Mouse (Mus musculus): ENCODE data around the gene Prss53. TPM values are rescaled to one million over a fixed set of nuclear protein-coding genes. Genes with fewer than 3 reads are reported as not detected.
A peak's percentile ranks its signal among the peaks of the same experiment; 100 is the strongest.
"Not testable (repeated sequence)": the region's sequence is repeated elsewhere in the genome, so short reads cannot be mapped to it uniquely, and the experiment has no call there.

The Prss53 gene
- polyA plus RNA-seq, 1 experiment from 2014 or later, result 8.8 TPM

- WGBS, result 76% methylated on average over 6 of the region's 6 CpGs
- Histone ChIP-seq H3K9ac (ENCODE audit: low read depth, low read length) (no peak overlapping the region), H3K9me3 (replicated peaks; ENCODE audit: low read length) (no peaks in the 10 kb centered on the region), H3K4me3 (replicated peaks; ENCODE audit: low read depth, low read length) (no peak overlapping the region), H3K4me1 (replicated peaks; ENCODE audit: insufficient read depth, low read length) (no peaks in the 10 kb centered on the region), H3K36me3 (ENCODE audit: insufficient read depth, low read length) (peaks cover 10% of the 10 kb centered on the region; the same call in 1 of the 2 replicates), H3K27me3 (ENCODE audit: insufficient read depth, low read length) (no peaks in the 10 kb centered on the region), H3K27ac (no peak overlapping the region), H3K4me2 (ENCODE audit: low read length) (no peak overlapping the region)
- DNase-seq (ENCODE audit: low spot score) (no peak), ATAC-seq (replicated peaks; ENCODE audit: low FRiP score, low read depth) (no peak)
- TF ChIP-seq CTCF (IDR thresholded peaks at IDR 0.05; ENCODE audit: low read depth), result no peak
Observed at GRCm38 (mm10) chr7:127849973-127850875, 40.5 kb downstream of the Prss53 start.

GRCm38 (mm10) chr7:127842001-127842718 lies 48.6 kb downstream of the Prss53 start:
- no peaks in the 10 kb centered on the region for H3K9me3 ChIP-seq (replicated peaks; ENCODE audit: low read length)
- ATAC-seq (replicated peaks; ENCODE audit: low FRiP score, low read depth) (peak; percentile 54; the same call in 1 of the 2 replicates), DNase-seq (ENCODE audit: low spot score) (peak; percentile 91)
- peak overlapping the region; percentile 74 for H3K9ac ChIP-seq (ENCODE audit: low read depth, low read length)
- H3K4me2 ChIP-seq (ENCODE audit: low read length), result peak overlapping the region; percentile 95
- H3K27ac ChIP-seq, result peak overlapping the region; percentile 84
- TF ChIP-seq CTCF (IDR thresholded peaks at IDR 0.05; ENCODE audit: low read depth), result no peak
- peak overlapping the region; percentile 82 for H3K4me3 ChIP-seq (replicated peaks; ENCODE audit: low read depth, low read length)
- WGBS, result under 1% methylated on average over 40 of the region's 40 CpGs
- peaks cover 23% of the 10 kb centered on the region; the same call in 1 of the 2 replicates for H3K36me3 ChIP-seq (ENCODE audit: insufficient read depth, low read length)
- no peaks in the 10 kb centered on the region for H3K27me3 ChIP-seq (ENCODE audit: insufficient read depth, low read length)
- H3K4me1 ChIP-seq (replicated peaks; ENCODE audit: insufficient read depth, low read length), result no peaks in the 10 kb centered on the region

GRCm38 (mm10) chr7:127841340-127842000 lies 49.3 kb downstream of the Prss53 start:
- Histone ChIP-seq H3K36me3 (ENCODE audit: insufficient read depth, low read length) (peaks cover 18% of the 10 kb centered on the region; the same call in 1 of the 2 replicates), H3K27me3 (ENCODE audit: insufficient read depth, low read length) (no peaks in the 10 kb centered on the region), H3K27ac (peak overlapping the region; percentile 84), H3K9ac (ENCODE audit: low read depth, low read length) (peak overlapping the region; percentile 74), H3K4me3 (replicated peaks; ENCODE audit: low read depth, low read length) (peak overlapping the region; percentile 82), H3K4me1 (replicated peaks; ENCODE audit: insufficient read depth, low read length) (no peaks in the 10 kb centered on the region), H3K4me2 (ENCODE audit: low read length) (peak overlapping the region; percentile 95), H3K9me3 (replicated peaks; ENCODE audit: low read length) (no peaks in the 10 kb centered on the region)
- WGBS, result under 1% methylated on average over 44 of the region's 46 CpGs
- DNase-seq (ENCODE audit: low spot score), result peak; percentile 97
- no peak for TF ChIP-seq CTCF (IDR thresholded peaks at IDR 0.05; ENCODE audit: low read depth)
- ATAC-seq (replicated peaks; ENCODE audit: low FRiP score, low read depth), result peak; percentile 92

- Histone ChIP-seq H3K4me3 (replicated peaks; ENCODE audit: low read depth, low read length) (peak overlapping the region; percentile 82), H3K4me2 (ENCODE audit: low read length) (peak overlapping the region; percentile 95), H3K36me3 (ENCODE audit: insufficient read depth, low read length) (0 out of 2 replicates have a peak, but pooled peaks cover 13% of the 10 kb centered on the region), H3K27me3 (ENCODE audit: insufficient read depth, low read length) (no peaks in the 10 kb centered on the region), H3K4me1 (replicated peaks; ENCODE audit: insufficient read depth, low read length) (no peaks in the 10 kb centered on the region), H3K9me3 (replicated peaks; ENCODE audit: low read length) (no peaks in the 10 kb centered on the region), H3K27ac (peak overlapping the region; percentile 84), H3K9ac (ENCODE audit: low read depth, low read length) (peak overlapping the region; percentile 74)
- WGBS, result 3% methylated on average over 15 of the region's 15 CpGs
- TF ChIP-seq CTCF (IDR thresholded peaks at IDR 0.05; ENCODE audit: low read depth), result no peak
- DNase-seq (ENCODE audit: low spot score) (peak; percentile 37), ATAC-seq (replicated peaks; ENCODE audit: low FRiP score, low read depth) (peak; percentile 44)
Observed at GRCm38 (mm10) chr7:127840886-127841285, 49.9 kb downstream of the Prss53 start.

GRCm38 (mm10) chr7:127840031-127840430 lies 50.7 kb downstream of the Prss53 start:
- 93% methylated on average over 2 of the region's 2 CpGs for WGBS
- not testable (repeated sequence) for H3K4me2 ChIP-seq (ENCODE audit: low read length)

GRCm38 (mm10) chr7:127837878-127838277 lies 52.9 kb downstream of the Prss53 start:
- not testable (repeated sequence) for H3K27me3 ChIP-seq (ENCODE audit: insufficient read depth, low read length); H3K27ac ChIP-seq; H3K4me3 ChIP-seq (replicated peaks; ENCODE audit: low read depth, low read length); H3K9me3 ChIP-seq (replicated peaks; ENCODE audit: low read length); H3K4me1 ChIP-seq (replicated peaks; ENCODE audit: insufficient read depth, low read length); H3K4me2 ChIP-seq (ENCODE audit: low read length); ATAC-seq (replicated peaks; ENCODE audit: low FRiP score, low read depth); H3K36me3 ChIP-seq (ENCODE audit: insufficient read depth, low read length); H3K9ac ChIP-seq (ENCODE audit: low read depth, low read length); DNase-seq (ENCODE audit: low spot score)
- WGBS, result 72% methylated on average over 4 of the region's 4 CpGs

More at GRCm38 (mm10) chr7:127840031-127840430, 50.7 kb downstream of the Prss53 start:
- H3K9ac ChIP-seq (ENCODE audit: low read depth, low read length); H3K4me3 ChIP-seq (replicated peaks; ENCODE audit: low read depth, low read length); H3K27ac ChIP-seq; ATAC-seq (replicated peaks; ENCODE audit: low FRiP score, low read depth); DNase-seq (ENCODE audit: low spot score); H3K27me3 ChIP-seq (ENCODE audit: insufficient read depth, low read length); H3K9me3 ChIP-seq (replicated peaks; ENCODE audit: low read length); H3K4me1 ChIP-seq (replicated peaks; ENCODE audit: insufficient read depth, low read length): not testable (repeated sequence)
- 0 out of 2 replicates have a peak, but pooled peaks cover 13% of the 10 kb centered on the region for H3K36me3 ChIP-seq (ENCODE audit: insufficient read depth, low read length)
- 0 out of 2 replicates have a peak, but pooled peaks have one; percentile 16 for TF ChIP-seq CTCF (IDR thresholded peaks at IDR 0.05; ENCODE audit: low read depth)
